Mouse (Mus musculus): ENCODE results near the gene Kcnj12.

GRCm38 (mm10) chr11:60984912-60985558 lies 37.3 kb upstream of the Kcnj12 start:
- no peak for TF ChIP-seq POLR2A (IDR thresholded peaks at IDR 0.05; ENCODE audit: extremely low read depth, insufficient read depth, low read length)
- TF ChIP-seq CTCF (IDR thresholded peaks at IDR 0.05; ENCODE audit: extremely low read depth, insufficient read depth, low read length): no peak

All from cortical plate, adult 2 months (tissue).